Mouse (Mus musculus): ENCODE results near the gene Atic.

Gene Atic

DNA sequence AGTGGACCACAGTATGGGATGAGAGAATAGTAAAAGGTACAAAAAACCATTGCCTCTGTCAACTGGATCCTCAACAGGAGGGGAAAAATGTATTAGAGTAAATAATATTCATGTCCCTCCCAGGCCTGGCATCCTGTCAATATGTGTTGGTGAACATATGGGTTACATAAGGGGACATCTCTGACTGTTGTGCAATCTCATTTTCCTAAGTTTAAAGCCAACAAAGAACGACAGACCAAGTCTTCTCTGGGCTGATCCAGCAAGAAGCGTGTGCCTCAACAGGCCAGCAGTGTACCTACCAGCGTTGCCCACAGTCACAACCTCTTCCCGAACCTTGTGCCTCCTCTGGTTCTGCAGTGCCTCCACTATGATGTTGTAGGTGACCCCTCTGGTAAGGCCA lies 38.4 kb downstream of the Atic start:
- no peak for DNase-seq

DNA sequence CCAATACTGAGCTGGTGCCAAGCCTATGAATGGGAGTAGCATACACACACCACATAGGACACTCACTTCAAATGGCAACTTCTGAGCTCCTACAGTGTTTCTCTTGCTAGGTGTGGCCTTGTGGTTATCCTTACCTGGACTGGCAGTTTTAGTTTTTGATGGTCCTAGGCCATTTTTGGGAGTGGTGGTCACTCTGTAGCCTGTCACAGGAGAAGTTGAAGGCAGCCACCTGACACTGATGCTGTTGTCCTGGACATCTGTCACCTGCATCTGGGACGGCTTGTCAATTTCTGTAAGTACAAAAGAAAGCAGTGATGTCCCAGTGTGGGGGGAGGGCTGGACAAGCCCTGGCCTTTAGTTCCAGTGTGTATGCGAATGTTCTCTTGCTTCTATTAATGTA lies 48.8 kb downstream of the Atic start:
- DNase-seq = no peak

- DNase-seq = no peak
Measured at GRCm38 (mm10) chr1:71606600-71607325, 49.8 kb downstream of the Atic start.

- no peak for DNase-seq
Measured at GRCm38 (mm10) chr1:71609057-71609775, 52.3 kb downstream of the Atic start.

DNA sequence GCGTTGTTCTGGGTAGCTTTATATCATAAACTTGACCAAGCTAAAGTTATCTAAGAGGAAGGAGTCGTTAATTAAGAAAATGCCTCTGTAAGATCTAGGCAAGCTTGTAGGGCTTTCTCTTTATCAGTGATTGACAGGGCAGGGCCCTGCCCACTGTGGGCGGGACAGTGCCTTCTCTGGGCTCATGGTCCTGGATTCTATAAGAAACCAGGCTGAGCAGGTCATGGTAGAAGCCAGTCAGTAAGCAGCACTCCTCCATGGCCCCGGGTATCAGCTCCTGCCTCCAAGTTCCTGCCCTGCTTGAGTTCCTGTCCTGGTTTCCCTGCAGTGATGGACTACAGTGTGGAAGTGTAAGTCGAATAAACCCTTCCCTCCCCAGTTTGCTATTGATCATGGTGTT lies 53.0 kb downstream of the Atic start:
- no peak for DNase-seq

DNA sequence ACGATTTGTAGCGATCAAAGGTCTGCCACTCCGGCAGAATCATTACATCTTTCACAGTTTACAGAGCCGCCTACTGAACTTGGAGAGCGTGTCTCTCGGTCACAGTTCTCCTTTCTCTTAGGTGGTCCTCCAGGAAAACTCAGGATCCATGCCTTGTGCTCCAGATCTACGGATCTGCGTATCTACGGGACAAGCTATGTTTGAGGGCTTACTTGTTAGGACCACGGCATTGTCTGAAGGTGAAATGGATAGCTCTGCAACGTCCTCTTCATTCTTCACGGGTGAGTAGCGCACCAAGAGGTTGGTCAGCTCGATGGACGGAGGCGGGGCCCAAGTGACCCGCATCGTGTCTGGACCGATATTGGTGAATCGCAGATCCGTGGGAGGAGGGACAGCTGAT lies 55.3 kb downstream of the Atic start:
- DNase-seq = no peak

DNA sequence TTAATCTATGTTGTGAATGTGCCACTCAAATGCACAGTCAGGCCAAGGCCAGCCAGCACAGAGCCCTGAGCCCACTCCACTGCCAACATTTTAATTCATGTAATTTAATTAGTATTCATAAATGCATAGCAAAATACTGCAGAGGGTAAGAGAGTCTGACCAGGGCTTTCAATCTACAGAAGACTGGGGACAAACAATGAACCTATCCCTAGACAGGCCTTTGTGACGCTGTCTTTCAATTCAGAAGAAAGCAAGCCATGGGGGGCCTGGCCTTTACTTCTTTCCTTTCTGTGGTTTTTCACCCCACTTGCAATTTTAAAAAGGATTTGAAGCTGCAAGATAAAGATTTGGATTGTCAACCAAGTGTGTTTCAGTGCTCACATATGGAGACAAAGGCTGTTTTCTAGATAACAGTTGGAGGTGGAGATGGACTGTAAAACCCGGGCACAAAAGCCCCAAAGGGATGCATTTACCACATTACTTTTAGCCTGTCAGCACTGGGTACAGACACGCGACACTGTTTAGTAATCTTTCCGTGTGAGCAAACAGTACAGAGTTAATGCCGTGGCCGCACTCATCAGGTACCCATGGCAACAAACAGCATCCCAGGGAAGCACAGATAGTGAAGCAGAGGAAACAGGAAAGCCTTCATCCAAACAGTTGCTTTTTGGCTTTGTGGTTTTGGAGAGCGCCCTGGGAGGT lies 57.7 kb downstream of the Atic start:
- DNase-seq = no peak

DNA sequence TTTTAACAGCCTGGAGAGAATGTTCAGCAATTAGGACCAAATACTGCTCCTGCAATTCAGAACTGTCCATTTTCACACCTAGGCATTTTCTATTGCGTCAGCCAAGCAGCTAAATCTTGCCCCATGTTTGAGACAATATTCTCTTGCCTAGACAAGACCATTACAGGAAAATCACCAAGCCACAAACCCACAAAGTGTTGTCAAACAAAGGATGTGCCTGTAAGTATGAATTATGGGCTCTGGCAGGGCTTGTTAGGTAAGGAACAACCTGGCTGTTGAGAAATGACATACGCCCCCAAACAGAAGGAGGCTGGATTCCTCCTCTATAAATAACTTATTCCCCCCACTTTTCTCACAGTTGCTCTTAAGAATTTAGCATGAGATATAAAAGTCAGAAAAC lies 64.6 kb downstream of the Atic start:
- DNase-seq = no peak

- DNase-seq = no peak
Measured at GRCm38 (mm10) chr1:71623625-71624024, 66.7 kb downstream of the Atic start.

All from lung, postnatal 4 days (tissue).